Comparison of ENCODE assay signal across 10 mouse cellular contexts in the genomic region with DNA sequence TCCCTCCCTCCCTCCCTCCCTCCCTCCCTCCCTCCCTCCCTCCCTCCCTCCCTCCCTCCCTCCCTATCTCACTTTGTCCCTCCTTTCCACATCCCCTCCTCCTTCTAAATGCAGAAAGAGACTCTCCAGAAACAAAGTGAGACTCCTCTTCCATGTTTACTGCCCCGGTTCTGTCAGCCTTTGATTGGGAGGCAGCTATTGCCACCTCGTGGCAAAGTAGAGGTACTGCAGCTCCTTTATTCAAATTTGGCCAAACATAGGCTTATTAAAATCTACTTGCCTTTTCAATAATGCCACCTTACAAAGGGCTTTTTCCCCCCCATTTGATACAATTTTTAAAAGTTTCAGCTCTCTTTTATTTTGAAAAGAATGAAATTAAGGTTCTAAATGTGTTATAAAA. TPM values are rescaled to one million over a fixed set of nuclear protein-coding genes. Genes with fewer than 3 reads are reported as not detected.
A peak's percentile ranks its signal among the peaks of the same experiment; 100 is the strongest.
DNase-seq lines count a peak whose midpoint lies in the region; ATAC-seq lines count a peak whose summit lies in the region.
"Had no signal": no experiment of that assay in that cellular context is flagged by ENCODE, and none has a peak within 500 bp of the region (broad histone marks: within the 10 kb centered on the region; RNA-seq: fewer than 3 reads in every experiment).

No protein-coding gene starts in this region.

- no peak overlapping the region for H3K27ac ChIP-seq in hindbrain, embryonic 10.5 days
- no peak overlapping the region for H3K27ac ChIP-seq in hindbrain, embryonic 13.5 days
- H3K27ac ChIP-seq: embryonic facial prominence, embryonic 13.5 days; lung, embryonic 15.5 days had no signal

- H3K27me3 ChIP-seq in hindbrain, embryonic 10.5 days (ENCODE audit: insufficient read depth, poor library complexity, severe bottlenecking) = no peaks in the 10 kb centered on the region
- H3K27me3 ChIP-seq in hindbrain, embryonic 13.5 days = no peaks in the 10 kb centered on the region
- H3K27me3 ChIP-seq: lung, embryonic 15.5 days had no signal

- no peak overlapping the region for H3K4me3 ChIP-seq in hindbrain, embryonic 10.5 days
- H3K4me3 ChIP-seq in hindbrain, embryonic 13.5 days = no peak overlapping the region
- H3K4me3 ChIP-seq: embryonic facial prominence, embryonic 13.5 days; lung, embryonic 15.5 days had no signal

- WGBS in hindbrain, embryonic 10.5 days = 0% methylated on average over 2 of the region's 2 CpGs
- 4% methylated on average over 2 of the region's 2 CpGs for WGBS in hindbrain, embryonic 13.5 days

- H3K4me1 ChIP-seq in hindbrain, embryonic 10.5 days (replicated peaks) = peaks cover 29% of the 10 kb centered on the region
- peaks cover 38% of the 10 kb centered on the region for H3K4me1 ChIP-seq in hindbrain, embryonic 13.5 days (replicated peaks)
- H3K4me1 ChIP-seq: lung, embryonic 15.5 days had no signal

- H3K36me3 ChIP-seq in hindbrain, embryonic 10.5 days = peaks cover 25% of the 10 kb centered on the region
- peaks cover 36% of the 10 kb centered on the region for H3K36me3 ChIP-seq in hindbrain, embryonic 13.5 days
- H3K36me3 ChIP-seq: embryonic facial prominence, embryonic 13.5 days; lung, embryonic 15.5 days had no signal

- no peak overlapping the region for H3K4me2 ChIP-seq in hindbrain, embryonic 13.5 days
- H3K4me2 ChIP-seq: embryonic facial prominence, embryonic 13.5 days; lung, embryonic 15.5 days had no signal

- no peak for ATAC-seq in hindbrain, embryonic 13.5 days (ENCODE audit: low FRiP score)

- peak; percentile 18 for DNase-seq in hindbrain, embryonic 10.5 days (ENCODE audit: low spot score)
- peak; percentile 66 for DNase-seq in 416B (ENCODE audit: low read depth)
- DNase-seq in MEL-GATA-1-ER (ENCODE audit: extremely low read depth, low read depth) = peak; percentile 25
- peak; percentile 74 for DNase-seq in embryo, embryonic 11 days
- DNase-seq in lung, postnatal 25 days (ENCODE audit: low spot score) = peak; percentile 29
- DNase-seq in right cerebral cortex, postnatal 4 days = no peak
- no peak for DNase-seq in spleen, postnatal 10 days (ENCODE audit: low spot score in 2 of 2)

- H3K9me3 ChIP-seq in hindbrain, embryonic 10.5 days = no peaks in the 10 kb centered on the region
- no peaks in the 10 kb centered on the region for H3K9me3 ChIP-seq in hindbrain, embryonic 13.5 days
- H3K9me3 ChIP-seq: embryonic facial prominence, embryonic 13.5 days; lung, embryonic 15.5 days had no signal

- no peak overlapping the region for H3K9ac ChIP-seq in hindbrain, embryonic 13.5 days
- H3K9ac ChIP-seq: embryonic facial prominence, embryonic 13.5 days; lung, embryonic 15.5 days had no signal

RNA-seq across cellular contexts. Expression of gene Scg5, which starts 5.0 kb away (rescaled TPM):
- 18.4 and 43.0 TPM in 2 replicates for polyA plus RNA-seq in hindbrain, embryonic 10.5 days (2016; fragmentation: Nextera tagmentation; extraction: Ambion mirVana)
- polyA plus RNA-seq in hindbrain, embryonic 13.5 days (2015; fragmentation: Nextera tagmentation; extraction: Ambion mirVana) = 187 and 196 TPM in 2 replicates

RNA-seq across cellular contexts. Expression of gene Arhgap11a, which starts 24.6 kb away (rescaled TPM):
- 31.6 and 33.9 TPM in 2 replicates for polyA plus RNA-seq in hindbrain, embryonic 10.5 days (2016; fragmentation: Nextera tagmentation; extraction: Ambion mirVana)
- 11.7 and 12.1 TPM in 2 replicates for polyA plus RNA-seq in hindbrain, embryonic 13.5 days (2015; fragmentation: Nextera tagmentation; extraction: Ambion mirVana)

Comparison
In these comparisons a context has a peak if more than half of its experiments do, and no peak if none do; other contexts are left out.
1. DNase-seq: peak in hindbrain, embryonic 10.5 days (single experiment), 416B (single experiment), MEL-GATA-1-ER (single experiment), embryo, embryonic 11 days (single experiment) and lung, postnatal 25 days (single experiment); none in right cerebral cortex, postnatal 4 days (single experiment) and spleen, postnatal 10 days (0 of 2).